Mouse (Mus musculus): ENCODE measurements around the gene Gabbr2.

DNA sequence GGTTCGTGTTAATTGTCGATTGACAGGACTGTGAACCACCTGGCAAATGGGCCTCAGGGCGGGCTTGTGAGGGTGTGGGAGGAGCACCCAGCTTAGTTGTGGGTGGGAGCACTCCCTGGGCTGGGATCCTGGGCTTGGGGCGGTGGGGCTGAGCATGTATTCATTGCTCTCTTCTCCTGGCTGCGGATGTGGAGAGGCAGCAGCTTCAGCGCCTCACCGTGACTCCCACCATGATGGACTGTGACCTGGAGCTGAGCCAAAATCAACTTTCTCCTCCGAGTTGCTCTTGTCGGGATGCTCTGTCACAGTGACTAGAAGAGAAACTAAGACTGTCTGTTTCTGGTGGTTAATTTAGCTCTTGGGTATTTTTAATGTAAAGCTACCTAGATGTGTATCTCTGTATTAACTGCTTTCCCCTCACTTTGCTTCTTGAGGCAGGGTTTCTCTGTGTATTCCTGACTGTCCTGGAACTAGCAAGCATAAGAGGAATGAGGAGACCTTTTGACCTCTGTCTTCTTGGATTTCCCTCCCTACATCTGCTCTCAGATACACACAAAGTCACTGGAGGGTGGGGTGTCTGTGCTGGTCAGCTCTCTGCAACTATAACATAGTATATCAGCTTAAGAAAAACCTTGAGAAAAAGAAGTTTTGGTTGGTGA lies 200.9 kb downstream of the Gabbr2 start:
- TF ChIP-seq CTCF (IDR thresholded peaks at IDR 0.05; ENCODE audit: low read depth) (no peak), EP300 (optimal IDR thresholded peaks at IDR 0.05) (no peak)

All from stomach, postnatal 0 days (tissue).